Mouse (Mus musculus) MEL (cell line): ENCODE data around the gene Otoa. TPM values are rescaled to one million over a fixed set of nuclear protein-coding genes. Genes with fewer than 3 reads are reported as not detected.

Source experiments
- DNase-seq: peaks from one replicate; pipeline ENCODE4 v3.0.0; 2011; ENCODE audit warnings: low read depth, low spot score
- H3K27ac ChIP-seq: 2 replicates; pipeline ENCODE4 v1.5.1; 2012; ENCODE audit warnings: low read depth, mild to moderate bottlenecking, control low read depth, low read length, moderate library complexity; ENCODE audit not compliant: control insufficient read depth
- H3K27me3 ChIP-seq, 2 experiments: fragments of 150-350 bp in 1 of 2; sonication (generic) in 1 of 2; 2 replicates each; pipeline ENCODE4 v1.6.1; 2012; ENCODE audit warnings: low read length in 2 of 2, mild to moderate bottlenecking in 2 of 2, improper control_type of control experiment in 1 of 2, moderate library complexity in 1 of 2; ENCODE audit not compliant: insufficient read depth in 2 of 2, control insufficient read depth in 1 of 2
- H3K36me3 ChIP-seq, 2 experiments: 2 replicates each; pipeline ENCODE4 v1.6.1; 2012 to 2014; ENCODE audit warnings: low read length in 2 of 2, improper control_type of control experiment in 1 of 2, inconsistent platforms in 1 of 2, mild to moderate bottlenecking in 1 of 2; ENCODE audit not compliant: insufficient read depth in 2 of 2, control insufficient read depth in 1 of 2
- H3K4me1 ChIP-seq, 2 experiments: fragments of 150-350 bp in 1 of 2; sonication (generic) in 1 of 2; 2 replicates each; pipeline ENCODE4 v1.6.1; 2012; ENCODE audit warnings: low read length in 2 of 2, improper control_type of control experiment in 1 of 2, mild to moderate bottlenecking in 1 of 2; ENCODE audit not compliant: insufficient read depth in 2 of 2, control insufficient read depth in 1 of 2
- H3K4me3 ChIP-seq, 2 experiments: fragments of 150-350 bp in 1 of 2; sonication (generic) in 1 of 2; 2 replicates each; pipeline ENCODE4 v1.5.1; 2012; ENCODE audit warnings: low read depth in 2 of 2, low read length in 2 of 2, mild to moderate bottlenecking in 2 of 2, moderate library complexity in 2 of 2, control low read depth in 1 of 2, improper control_type of control experiment in 1 of 2; ENCODE audit not compliant: control insufficient read depth in 1 of 2, insufficient read depth in 1 of 2
- H3K79me2 ChIP-seq: 2 replicates; pipeline ENCODE4 v1.6.1; 2012; ENCODE audit warnings: mild to moderate bottlenecking, low read length, moderate library complexity; ENCODE audit not compliant: control insufficient read depth, poor library complexity, insufficient read depth
- H3K9ac ChIP-seq: 2 replicates; pipeline ENCODE4 v1.6.1; 2012; ENCODE audit warnings: low read depth, mild to moderate bottlenecking, control low read depth, low read length, moderate library complexity; ENCODE audit not compliant: control insufficient read depth, poor library complexity, severe bottlenecking
- H3K9me3 ChIP-seq: fragments of 150-350 bp; sonication (generic); replicated peaks from 2 replicates; pipeline ENCODE4 v1.6.1; 2012; ENCODE audit warnings: mild to moderate bottlenecking, low read length, improper control_type of control experiment, moderate library complexity; ENCODE audit not compliant: insufficient read depth
- BHLHE40 ChIP-seq: IDR thresholded peaks from 2 replicates; pipeline ENCODE4 v1.6.1; 2012; ENCODE audit warnings: low read depth, mild to moderate bottlenecking, inconsistent platforms, low read length, improper control_type of control experiment, borderline replicate concordance
- CHD1 ChIP-seq: IDR thresholded peaks from 2 replicates; pipeline ENCODE4 v1.6.1; 2012; ENCODE audit warnings: low read depth, mild to moderate bottlenecking, inconsistent platforms, low read length, improper control_type of control experiment
- CTCF ChIP-seq, 3 experiments: IDR thresholded peaks in 2 of 3; conservative IDR thresholded peaks in 1 of 3; 2 replicates each; pipeline ENCODE4 v1.5.1; 2011 to 2012; ENCODE audit warnings: low read length in 3 of 3, low read depth in 2 of 3, mild to moderate bottlenecking in 2 of 3, improper control_type of control experiment in 1 of 3, inconsistent platforms in 1 of 3, mixed read lengths in 1 of 3, moderate library complexity in 1 of 3; ENCODE audit not compliant: control insufficient read depth in 1 of 3, insufficient read depth in 1 of 3, poor library complexity in 1 of 3, severe bottlenecking in 1 of 3
- E2F4 ChIP-seq: IDR thresholded peaks from 2 replicates; pipeline ENCODE4 v1.6.1; 2011; ENCODE audit warnings: low read depth, low read length, improper control_type of control experiment, borderline replicate concordance
- ELF1 ChIP-seq: IDR thresholded peaks from 2 replicates; pipeline ENCODE4 v1.6.1; 2014; ENCODE audit warnings: low read depth, mild to moderate bottlenecking, inconsistent platforms, low read length, improper control_type of control experiment, moderate library complexity
- EP300 ChIP-seq, 2 experiments: IDR thresholded peaks; 2 replicates each; pipeline ENCODE4 v1.6.1; 2011; ENCODE audit warnings: improper control_type of control experiment in 2 of 2, low read length in 2 of 2, low read depth in 1 of 2, mild to moderate bottlenecking in 1 of 2
- ETS1 ChIP-seq: IDR thresholded peaks from 2 replicates; pipeline ENCODE4 v1.6.1; 2012; ENCODE audit warnings: low read depth, mild to moderate bottlenecking, inconsistent platforms, low read length, improper control_type of control experiment, moderate library complexity
- GABPA ChIP-seq: IDR thresholded peaks from 2 replicates; pipeline ENCODE4 v1.6.1; 2012; ENCODE audit warnings: low read depth, mild to moderate bottlenecking, inconsistent platforms, low read length, improper control_type of control experiment, moderate library complexity
- HCFC1 ChIP-seq: IDR thresholded peaks from 2 replicates; pipeline ENCODE4 v1.6.1; 2012; ENCODE audit warnings: low read depth, mild to moderate bottlenecking, inconsistent platforms, low read length, improper control_type of control experiment, moderate library complexity
- JUND ChIP-seq: IDR thresholded peaks from 2 replicates; pipeline ENCODE4 v1.6.1; 2011; ENCODE audit warnings: low read depth, mild to moderate bottlenecking, improper control_type of control experiment, low read length
- MAFK ChIP-seq: IDR thresholded peaks from 2 replicates; pipeline ENCODE4 v1.6.1; 2011; ENCODE audit warnings: low read depth, mild to moderate bottlenecking, low read length, improper control_type of control experiment, borderline replicate concordance
- MAX ChIP-seq: IDR thresholded peaks from 2 replicates; pipeline ENCODE4 v1.6.1; 2011; ENCODE audit warnings: low read length, improper control_type of control experiment
- MAZ ChIP-seq: IDR thresholded peaks from 2 replicates; pipeline ENCODE4 v1.6.1; 2012; ENCODE audit warnings: low read depth, mild to moderate bottlenecking, inconsistent platforms, low read length, improper control_type of control experiment
- MXI1 ChIP-seq: IDR thresholded peaks from 2 replicates; pipeline ENCODE4 v1.6.1; 2011; ENCODE audit warnings: mild to moderate bottlenecking, low read depth, low read length, improper control_type of control experiment
- MYB ChIP-seq: IDR thresholded peaks from 2 replicates; pipeline ENCODE4 v1.6.1; 2011; ENCODE audit warnings: mild to moderate bottlenecking, low read depth, low read length, improper control_type of control experiment
- POLR2AphosphoS2 ChIP-seq: IDR thresholded peaks from 2 replicates; pipeline ENCODE4 v1.6.1; 2011; ENCODE audit warnings: low read length, improper control_type of control experiment
- SMC3 ChIP-seq: IDR thresholded peaks from 2 replicates; pipeline ENCODE4 v1.6.1; 2011; ENCODE audit warnings: low read depth, low read length, improper control_type of control experiment
- TAL1 ChIP-seq: IDR thresholded peaks from 2 replicates; pipeline ENCODE4 v1.6.1; 2012; ENCODE audit warnings: mild to moderate bottlenecking, inconsistent platforms, low read length, moderate library complexity, mixed read lengths
- TBP ChIP-seq: IDR thresholded peaks from 2 replicates; pipeline ENCODE4 v1.8.0; 2011; ENCODE audit warnings: low read depth, low read length, improper control_type of control experiment
- UBTF ChIP-seq: IDR thresholded peaks from 2 replicates; pipeline ENCODE4 v1.6.1; 2012; ENCODE audit warnings: low read depth, mild to moderate bottlenecking, inconsistent platforms, low read length, improper control_type of control experiment, moderate library complexity, borderline replicate concordance; ENCODE audit not compliant: insufficient read depth
- USF1 ChIP-seq: IDR thresholded peaks from 2 replicates; pipeline ENCODE4 v1.6.1; 2014; ENCODE audit warnings: low read depth, mild to moderate bottlenecking, inconsistent platforms, low read length, improper control_type of control experiment, moderate library complexity
- USF2 ChIP-seq, 2 experiments: IDR thresholded peaks; 2 replicates each; pipeline ENCODE4 v1.6.1; 2011 to 2012; ENCODE audit warnings: improper control_type of control experiment in 2 of 2, low read length in 2 of 2, borderline replicate concordance in 1 of 2, inconsistent platforms in 1 of 2, low read depth in 1 of 2, mild to moderate bottlenecking in 1 of 2; ENCODE audit not compliant: insufficient read depth in 1 of 2
- ZC3H11A ChIP-seq: IDR thresholded peaks from 2 replicates; pipeline ENCODE4 v1.6.1; 2012; ENCODE audit warnings: low read depth, mild to moderate bottlenecking, inconsistent platforms, low read length, improper control_type of control experiment
- polyA plus RNA-seq, 2 experiments: library from polyadenylated mRNA; stranded (reverse) in 1 of 2; unstranded in 1 of 2; fragments of >175 nt in 1 of 2; fragments of >200 nt in 1 of 2; gene quantifications; 2 replicates each; pipeline versions ENCODE4 v1.2.1 to v1.2.4; 2012; ENCODE audit warnings: low replicate concordance in 2 of 2, low read depth in 1 of 2; ENCODE audit not compliant: insufficient read length in 2 of 2, insufficient read depth in 1 of 2, missing spikeins in 1 of 2
- total RNA-seq: library from RNA; depleted of rRNA; stranded (reverse); fragments of 300-350 nt; gene quantifications from 2 replicates; pipeline ENCODE4 v1.2.3, GENCODE M21; 2012

The Otoa gene
- total and polyA plus RNA-seq, 3 experiments, result 0.04 to 0.23 TPM; not detected in 1

DNA sequence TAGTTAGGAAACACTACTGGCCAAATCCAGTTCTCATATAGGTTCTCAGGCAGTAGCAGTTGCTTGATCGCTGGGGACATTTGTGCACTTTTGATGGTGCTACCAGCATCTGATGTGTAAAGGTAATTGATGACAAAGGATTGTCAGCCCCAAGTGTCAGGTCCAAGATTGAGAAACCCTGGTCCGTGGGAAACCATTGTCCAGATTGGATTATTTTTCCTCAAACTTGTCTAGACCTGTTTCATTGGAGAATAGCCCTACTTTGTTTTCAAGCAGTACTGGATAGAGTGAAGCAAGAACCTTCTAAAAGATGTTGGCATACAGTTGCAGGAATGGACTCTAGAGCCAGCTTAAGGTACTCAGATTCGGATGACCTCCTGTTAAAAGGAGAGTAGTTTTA, 38.4 kb upstream of the Otoa start:
- TF ChIP-seq MAFK (no peak), CHD1 (no peak), TBP (no peak), USF1 (no peak), E2F4 (no peak), MYB (no peak), JUND (no peak), MAZ (no peak), GABPA (no peak), POLR2AphosphoS2 (no peak), HCFC1 (no peak), MAX (no peak), BHLHE40 (no peak), EP300 (IDR thresholded peaks at IDR 0.05; ENCODE audit: low read depth in 1 of 2, low read length in 2 of 2) (no peak), CTCF (IDR thresholded peaks at IDR 0.05 in 2 of 3, conservative IDR thresholded peaks at IDR 0.05 in 1 of 3; ENCODE audit: control insufficient read depth in 1 of 3, insufficient read depth in 1 of 3, low read depth in 2 of 3, low read length in 3 of 3, poor library complexity in 1 of 3, severe bottlenecking in 1 of 3) (no peak), SMC3 (no peak), MXI1 (no peak)
- H3K4me1 ChIP-seq, result peaks cover 9 to 15% of the 10 kb centered on the region in 2 experiments
- H3K27ac ChIP-seq, result no peak overlapping the region
- H3K4me3 ChIP-seq, result no peak overlapping the region
- H3K79me2 ChIP-seq, result peaks cover 67% of the 10 kb centered on the region
- no peaks in the 10 kb centered on the region for H3K9me3 ChIP-seq
- H3K36me3 ChIP-seq, result peaks cover 3 to 17% of the 10 kb centered on the region in 2 experiments
- H3K9ac ChIP-seq, result no peak overlapping the region
- DNase-seq, result no peak
- H3K27me3 ChIP-seq, result no peaks in the 10 kb centered on the region

DNA sequence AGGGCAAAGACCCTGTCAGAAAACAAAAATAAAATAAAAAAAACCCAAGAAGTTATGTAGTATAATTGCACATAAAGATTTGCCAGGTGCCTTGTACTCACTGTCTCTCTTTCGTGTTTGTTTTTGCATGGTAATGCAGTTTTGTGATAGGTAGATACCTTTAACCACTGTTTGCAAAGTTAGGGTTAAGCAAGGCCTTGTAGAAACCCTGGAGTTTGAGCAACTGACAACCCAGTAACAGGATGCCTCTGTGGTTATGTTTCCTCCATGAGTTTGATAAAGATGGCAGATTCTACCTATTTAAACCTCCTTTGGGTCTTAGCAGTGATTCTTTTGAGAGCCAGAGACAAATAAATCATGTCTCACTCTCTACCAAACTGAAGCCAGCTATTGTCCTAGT, 37.9 kb upstream of the Otoa start:
- H3K9me3 ChIP-seq, result no peaks in the 10 kb centered on the region
- no peak overlapping the region for H3K4me3 ChIP-seq
- peaks cover 3 to 21% of the 10 kb centered on the region in 2 experiments for H3K36me3 ChIP-seq
- H3K79me2 ChIP-seq, result peaks cover 64% of the 10 kb centered on the region
- H3K9ac ChIP-seq, result no peak overlapping the region
- H3K27me3 ChIP-seq, result no peaks in the 10 kb centered on the region
- H3K27ac ChIP-seq, result no peak overlapping the region
- peaks cover 10 to 15% of the 10 kb centered on the region in 2 experiments for H3K4me1 ChIP-seq
- no peak for DNase-seq
- TF ChIP-seq GABPA (no peak), ELF1 (no peak), ETS1 (no peak), HCFC1 (no peak), MAZ (no peak), POLR2AphosphoS2 (no peak), UBTF (no peak), TBP (no peak), TAL1 (no peak), ZC3H11A (no peak), USF2 (IDR thresholded peaks at IDR 0.05; ENCODE audit: borderline replicate concordance in 1 of 2, insufficient read depth in 1 of 2, low read depth in 1 of 2, low read length in 2 of 2) (no peak), E2F4 (no peak)
